Mouse (Mus musculus) v-Abl transformed pro-B cells (cell line): Measurements from ENCODE around the gene Slc25a38.

Source experiments
- in situ Hi-C, 2 experiments: fragments of 400-800 bp; cut with MboI; formaldehyde crosslinking; loops; one replicate each; pipeline ENCODE4 v1.15.1; 2025; ENCODE audit not compliant: unreplicated experiment in 2 of 2

Slc25a38 gene

GRCm38 (mm10) chr9:120110211-120111018 is at the start of gene Slc25a38:
TSS of gene Slc25a38 (plus strand) at chr9:120110374.
- in situ Hi-C loops = no loop called here

- in situ Hi-C loops = loop anchor here in 1 of 2 experiments (25.0 kb wide), 1 partner anchor 427 kb away; no protein-coding TSS in a partner anchor
Measured at GRCm38 (mm10) chr9:120064317-120064716, 45.9 kb upstream of the Slc25a38 start.

- in situ Hi-C loops = loop anchor here in 1 of 2 experiments (25.0 kb wide), 1 partner anchor 430 kb away; no protein-coding TSS in a partner anchor
Measured at GRCm38 (mm10) chr9:120067609-120068008, 42.6 kb upstream of the Slc25a38 start.

GRCm38 (mm10) chr9:120068047-120068446 is 42.1 kb upstream of the Slc25a38 start:
- in situ Hi-C loops = loop anchor here in 1 of 2 experiments (25.0 kb wide), 1 partner anchor 431 kb away; no protein-coding TSS in a partner anchor

GRCm38 (mm10) chr9:120069779-120070178 is 40.4 kb upstream of the Slc25a38 start, which contains the start of gene Cx3cr1:
TSS of gene Cx3cr1 (minus strand) at chr9:120069879.
- in situ Hi-C loops = loop anchor here (5.0 to 25.0 kb wide), 4 partner anchors 42 to 432 kb away; no protein-coding TSS in a partner anchor

GRCm38 (mm10) chr9:120071251-120071650 is 38.9 kb upstream of the Slc25a38 start:
- in situ Hi-C loops = loop anchor here (5.0 to 25.0 kb wide), 4 partner anchors 44 to 434 kb away; no protein-coding TSS in a partner anchor

- in situ Hi-C loops = loop anchor here (5.0 to 25.0 kb wide), 4 partner anchors 46 to 436 kb away; no protein-coding TSS in a partner anchor
Measured at GRCm38 (mm10) chr9:120073169-120073568, 37.0 kb upstream of the Slc25a38 start.

- in situ Hi-C loops = loop anchor here (5.0 to 25.0 kb wide), 4 partner anchors 47 to 437 kb away; no protein-coding TSS in a partner anchor
Measured at GRCm38 (mm10) chr9:120074516-120074915, 35.7 kb upstream of the Slc25a38 start.

- in situ Hi-C loops = loop anchor here (25.0 kb wide), 2 partner anchors 441 to 616 kb away; no protein-coding TSS in a partner anchor
Measured at GRCm38 (mm10) chr9:120078241-120078640, 31.9 kb upstream of the Slc25a38 start.

- in situ Hi-C loops = loop anchor here (25.0 kb wide), 2 partner anchors 443 to 618 kb away; no protein-coding TSS in a partner anchor
Measured at GRCm38 (mm10) chr9:120079901-120080300, 30.3 kb upstream of the Slc25a38 start.

GRCm38 (mm10) chr9:120080546-120081108 is 29.5 kb upstream of the Slc25a38 start:
- in situ Hi-C loops = loop anchor here (25.0 kb wide), 2 partner anchors 443 to 618 kb away; no protein-coding TSS in a partner anchor

- in situ Hi-C loops = loop anchor here (25.0 kb wide), 2 partner anchors 444 to 619 kb away; no protein-coding TSS in a partner anchor
Measured at GRCm38 (mm10) chr9:120081247-120081646, 28.9 kb upstream of the Slc25a38 start.

GRCm38 (mm10) chr9:120081967-120082366 is 28.2 kb upstream of the Slc25a38 start:
- in situ Hi-C loops = loop anchor here (25.0 kb wide), 2 partner anchors 445 to 620 kb away; no protein-coding TSS in a partner anchor

- in situ Hi-C loops = loop anchor here (25.0 kb wide), 2 partner anchors 445 to 620 kb away; no protein-coding TSS in a partner anchor
Measured at GRCm38 (mm10) chr9:120082691-120083090, 27.5 kb upstream of the Slc25a38 start.

- in situ Hi-C loops = loop anchor here (25.0 kb wide), 2 partner anchors 446 to 621 kb away; no protein-coding TSS in a partner anchor
Measured at GRCm38 (mm10) chr9:120083158-120083894, 26.8 kb upstream of the Slc25a38 start.

GRCm38 (mm10) chr9:120084406-120084805 is 25.8 kb upstream of the Slc25a38 start:
- in situ Hi-C loops = loop anchor here (25.0 kb wide), 2 partner anchors 447 to 622 kb away; no protein-coding TSS in a partner anchor

- in situ Hi-C loops = loop anchor here (25.0 kb wide), 2 partner anchors 452 to 627 kb away; no protein-coding TSS in a partner anchor
Measured at GRCm38 (mm10) chr9:120089125-120089524, 21.0 kb upstream of the Slc25a38 start.

- in situ Hi-C loops = loop anchor here (25.0 kb wide), 2 partner anchors 454 to 629 kb away; no protein-coding TSS in a partner anchor
Measured at GRCm38 (mm10) chr9:120091086-120091485, 19.1 kb upstream of the Slc25a38 start.

- in situ Hi-C loops = loop anchor here (25.0 kb wide), 2 partner anchors 454 to 629 kb away; no protein-coding TSS in a partner anchor
Measured at GRCm38 (mm10) chr9:120091696-120092238, 18.4 kb upstream of the Slc25a38 start, which contains the start of gene Ccr8. TSS of gene Ccr8 (plus strand) at chr9:120092114.
